Mouse (Mus musculus): Measurements from ENCODE around the gene Irgm1. TPM values are rescaled to one million over a fixed set of nuclear protein-coding genes. Genes with fewer than 3 reads are reported as not detected.
"Not testable (repeated sequence)": the region's sequence is repeated elsewhere in the genome, so short reads cannot be mapped to it uniquely, and the experiment has no call there.

The Irgm1 gene
- polyA plus RNA-seq, 1 experiment from 2014 or later, result 1.1 TPM

DNA sequence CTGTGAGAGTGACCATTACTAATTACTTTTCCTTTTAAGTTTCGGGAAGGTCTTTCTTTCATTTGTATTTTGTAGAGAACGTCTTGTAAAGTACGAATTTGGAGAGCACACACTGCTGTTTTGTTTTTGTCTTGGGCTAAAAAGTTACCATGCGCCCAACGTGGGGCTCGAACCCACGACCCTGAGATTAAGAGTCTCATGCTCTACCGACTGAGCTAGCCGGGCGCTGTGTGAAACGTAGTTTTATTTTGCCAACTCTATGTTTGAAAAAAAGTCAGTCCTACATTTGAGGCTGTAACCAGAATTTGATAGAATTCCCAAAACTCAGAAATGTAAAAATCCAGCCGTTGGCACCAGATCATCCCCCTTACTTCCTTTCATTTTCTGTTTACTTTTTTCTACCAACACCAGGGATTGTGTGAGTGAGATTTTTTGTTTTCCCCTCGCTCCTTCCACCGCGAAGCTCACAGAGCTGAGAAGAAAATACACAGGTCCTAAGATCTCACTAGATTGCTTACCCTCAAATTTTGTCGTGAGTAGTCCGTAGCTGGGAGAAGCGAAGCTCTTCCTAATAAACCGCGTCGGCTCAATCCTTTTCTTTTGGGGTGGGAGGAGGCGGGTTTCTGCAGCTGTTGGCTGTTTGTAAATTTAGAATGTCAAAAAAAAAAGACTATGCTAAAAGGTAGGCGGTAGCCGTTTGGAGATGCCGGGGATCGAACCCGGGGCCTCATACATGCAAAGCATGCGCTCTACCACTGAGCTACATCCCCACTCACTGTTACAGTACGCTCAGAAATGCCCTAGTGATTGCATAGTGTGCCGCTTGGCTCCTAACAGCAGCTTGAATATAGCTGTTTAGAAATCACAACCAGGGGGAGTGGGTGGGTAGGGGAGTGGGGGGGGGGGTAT is 37.5 kb downstream of the Irgm1 start:
- Histone ChIP-seq H3K27ac (replicated peaks; ENCODE audit: low read depth, low read length) (no peak overlapping the region), H3K4me1 (ENCODE audit: control insufficient read depth, insufficient read depth, low read length) (no peaks in the 10 kb centered on the region), H3K4me3 (ENCODE audit: low read depth, low read length) (peak overlapping the region; percentile 55), H3K36me3 (ENCODE audit: control insufficient read depth, insufficient read depth, low read length) (no peaks in the 10 kb centered on the region), H3K9me3 (ENCODE audit: control insufficient read depth, low read length) (no peaks in the 10 kb centered on the region), H3K27me3 (ENCODE audit: control insufficient read depth, insufficient read depth, low read length) (peaks cover 5% of the 10 kb centered on the region), H3K9ac (ENCODE audit: low read length) (no peak overlapping the region), H3K4me2 (ENCODE audit: low read depth, severe bottlenecking) (peak overlapping the region; percentile 54)
- ATAC-seq (ENCODE audit: insufficient number of reproducible peaks, low FRiP score, low TSS enrichment, low read depth) (peak; percentile 87), DNase-seq (ENCODE audit: low spot score) (peak; percentile 97)
- WGBS, result under 1% methylated on average over 30 of the region's 30 CpGs

DNA sequence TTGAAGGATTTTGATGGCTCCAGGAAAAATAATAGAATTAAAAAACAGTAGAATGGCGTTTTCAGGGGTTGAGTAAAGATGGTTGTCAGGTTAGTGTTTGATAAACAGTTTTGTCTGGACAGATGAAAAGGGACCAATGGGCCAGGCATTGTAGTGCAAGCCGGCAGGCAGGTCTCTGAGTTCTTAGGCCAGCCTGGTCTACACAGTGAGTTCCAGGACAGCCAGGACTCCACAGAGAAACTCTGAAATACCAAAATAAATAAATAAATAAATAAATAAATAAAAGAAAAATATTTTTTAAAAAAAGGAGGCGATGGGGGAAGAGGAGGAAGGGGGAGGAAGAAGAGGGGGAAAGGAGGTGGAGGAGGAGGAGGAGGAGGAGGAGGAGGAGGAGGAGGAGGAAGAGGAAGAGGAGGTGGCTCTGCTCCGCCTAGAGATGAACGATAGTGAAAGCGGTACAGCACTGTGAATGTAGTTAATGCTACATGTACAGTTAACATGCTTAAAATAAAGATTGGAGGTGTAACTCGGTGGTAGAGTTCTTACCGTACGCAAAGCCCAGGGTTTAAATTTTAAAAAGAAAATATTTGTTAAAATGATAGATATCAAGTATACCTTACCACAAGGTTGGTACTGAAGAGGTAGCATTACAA is 38.3 kb downstream of the Irgm1 start:
- peaks cover 5% of the 10 kb centered on the region for H3K27me3 ChIP-seq (ENCODE audit: control insufficient read depth, insufficient read depth, low read length)
- H3K9ac ChIP-seq (ENCODE audit: low read length), result no peak overlapping the region
- ATAC-seq (ENCODE audit: insufficient number of reproducible peaks, low FRiP score, low TSS enrichment, low read depth) (no peak), DNase-seq (ENCODE audit: low spot score) (no peak)
- no peaks in the 10 kb centered on the region for H3K4me1 ChIP-seq (ENCODE audit: control insufficient read depth, insufficient read depth, low read length)
- no peaks in the 10 kb centered on the region for H3K36me3 ChIP-seq (ENCODE audit: control insufficient read depth, insufficient read depth, low read length)
- H3K4me3 ChIP-seq (ENCODE audit: low read depth, low read length), result peak overlapping the region; percentile 55; the same call in 1 of the 2 replicates
- no peaks in the 10 kb centered on the region for H3K9me3 ChIP-seq (ENCODE audit: control insufficient read depth, low read length)
- 48% methylated on average over 8 of the region's 9 CpGs for WGBS
- no peak overlapping the region for H3K27ac ChIP-seq (replicated peaks; ENCODE audit: low read depth, low read length)
- peak overlapping the region; percentile 22 for H3K4me2 ChIP-seq (ENCODE audit: low read depth, severe bottlenecking)

DNA sequence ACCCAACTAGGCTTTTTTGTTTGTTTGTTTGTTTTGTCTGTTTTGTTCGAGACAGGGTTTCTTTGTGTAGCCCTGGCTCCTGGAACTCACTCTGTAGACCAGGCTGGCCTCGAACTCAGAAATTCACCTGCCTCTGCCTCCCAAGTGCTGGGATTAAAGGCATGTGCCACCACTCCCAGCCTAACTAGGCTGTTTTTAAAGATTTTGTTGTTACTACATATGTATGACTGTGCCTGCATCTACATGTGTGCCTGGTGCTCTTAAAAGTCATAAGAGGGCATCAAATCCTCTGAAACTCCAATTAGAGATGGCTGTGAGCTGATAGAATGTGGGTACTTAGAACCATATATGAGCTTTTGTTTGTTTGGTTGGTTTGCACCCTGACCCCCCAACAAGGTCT is 40.2 kb downstream of the Irgm1 start:
- Histone ChIP-seq H3K4me1 (ENCODE audit: control insufficient read depth, insufficient read depth, low read length) (no peaks in the 10 kb centered on the region), H3K36me3 (ENCODE audit: control insufficient read depth, insufficient read depth, low read length) (no peaks in the 10 kb centered on the region), H3K27me3 (ENCODE audit: control insufficient read depth, insufficient read depth, low read length) (peaks cover under 1% of the 10 kb centered on the region), H3K9ac (ENCODE audit: low read length) (no peak overlapping the region), H3K9me3 (ENCODE audit: control insufficient read depth, low read length) (no peaks in the 10 kb centered on the region), H3K4me3 (ENCODE audit: low read depth, low read length) (no peak overlapping the region), H3K4me2 (ENCODE audit: low read depth, severe bottlenecking) (no peak overlapping the region), H3K27ac (replicated peaks; ENCODE audit: low read depth, low read length) (no peak overlapping the region)
- ATAC-seq (ENCODE audit: insufficient number of reproducible peaks, low FRiP score, low TSS enrichment, low read depth) (no peak), DNase-seq (ENCODE audit: low spot score) (no peak)
- 81% methylated on average over 2 of the region's 2 CpGs for WGBS

DNA sequence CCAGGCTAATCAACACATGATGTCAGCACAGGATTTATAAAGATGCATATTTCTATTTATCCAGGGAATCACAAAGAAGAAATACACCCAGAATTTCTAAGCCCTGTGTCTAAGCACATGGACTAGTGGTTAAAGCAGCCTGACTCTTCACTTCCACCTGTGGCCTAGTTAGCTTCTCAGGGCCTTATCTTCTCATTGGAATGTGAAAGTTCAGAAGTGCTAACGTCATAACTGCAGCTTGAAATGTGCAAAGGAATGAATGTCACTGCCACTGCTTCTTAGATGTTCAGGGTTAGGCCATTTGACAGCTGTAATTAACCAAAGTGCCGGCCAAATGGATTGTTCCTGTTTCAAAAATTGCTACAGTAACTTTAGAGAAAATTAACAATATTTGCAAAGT is 41.2 kb downstream of the Irgm1 start:
- no peaks in the 10 kb centered on the region for H3K36me3 ChIP-seq (ENCODE audit: control insufficient read depth, insufficient read depth, low read length)
- no peaks in the 10 kb centered on the region for H3K4me1 ChIP-seq (ENCODE audit: control insufficient read depth, insufficient read depth, low read length)
- H3K27me3 ChIP-seq (ENCODE audit: control insufficient read depth, insufficient read depth, low read length), result no peaks in the 10 kb centered on the region
- WGBS, result 68% methylated on average over 2 of the region's 2 CpGs
- no peak for ATAC-seq (ENCODE audit: insufficient number of reproducible peaks, low FRiP score, low TSS enrichment, low read depth)
- no peaks in the 10 kb centered on the region for H3K9me3 ChIP-seq (ENCODE audit: control insufficient read depth, low read length)
- no peak overlapping the region for H3K4me3 ChIP-seq (ENCODE audit: low read depth, low read length)
- no peak overlapping the region for H3K9ac ChIP-seq (ENCODE audit: low read length)
- no peak for DNase-seq (ENCODE audit: low spot score)
- H3K27ac ChIP-seq (replicated peaks; ENCODE audit: low read depth, low read length), result no peak overlapping the region
- no peak overlapping the region for H3K4me2 ChIP-seq (ENCODE audit: low read depth, severe bottlenecking)

DNA sequence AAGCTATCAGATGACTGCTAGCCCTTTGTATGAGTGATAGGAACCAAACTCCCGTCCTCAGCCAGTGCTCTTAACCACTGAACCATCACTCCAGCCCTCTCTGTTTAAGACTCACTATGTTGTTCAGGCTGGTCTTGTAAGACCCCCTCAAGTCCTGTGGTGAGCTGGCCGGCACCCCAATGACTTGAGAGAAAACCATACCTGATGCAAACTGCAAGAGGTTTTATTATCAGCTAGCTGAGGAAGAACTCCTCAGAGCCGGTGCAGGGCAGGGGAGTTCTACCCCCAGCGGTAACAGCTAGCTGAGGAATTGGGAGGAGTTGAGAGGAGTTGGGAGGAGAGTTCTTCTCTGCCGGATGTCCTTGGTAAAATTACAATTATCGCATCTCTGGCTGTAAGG is 43.6 kb downstream of the Irgm1 start:
- Histone ChIP-seq H3K4me1 (ENCODE audit: control insufficient read depth, insufficient read depth, low read length) (no peaks in the 10 kb centered on the region), H3K9ac (ENCODE audit: low read length) (no peak overlapping the region), H3K36me3 (ENCODE audit: control insufficient read depth, insufficient read depth, low read length) (no peaks in the 10 kb centered on the region), H3K27me3 (ENCODE audit: control insufficient read depth, insufficient read depth, low read length) (0 out of 2 replicates have a peak, but pooled peaks cover 4% of the 10 kb centered on the region), H3K4me3 (ENCODE audit: low read depth, low read length) (no peak overlapping the region), H3K4me2 (ENCODE audit: low read depth, severe bottlenecking) (no peak overlapping the region), H3K27ac (replicated peaks; ENCODE audit: low read depth, low read length) (no peak overlapping the region), H3K9me3 (ENCODE audit: control insufficient read depth, low read length) (no peaks in the 10 kb centered on the region)
- DNase-seq (ENCODE audit: low spot score) (no peak), ATAC-seq (ENCODE audit: insufficient number of reproducible peaks, low FRiP score, low TSS enrichment, low read depth) (no peak)
- 81% methylated on average over 6 of the region's 6 CpGs for WGBS

DNA sequence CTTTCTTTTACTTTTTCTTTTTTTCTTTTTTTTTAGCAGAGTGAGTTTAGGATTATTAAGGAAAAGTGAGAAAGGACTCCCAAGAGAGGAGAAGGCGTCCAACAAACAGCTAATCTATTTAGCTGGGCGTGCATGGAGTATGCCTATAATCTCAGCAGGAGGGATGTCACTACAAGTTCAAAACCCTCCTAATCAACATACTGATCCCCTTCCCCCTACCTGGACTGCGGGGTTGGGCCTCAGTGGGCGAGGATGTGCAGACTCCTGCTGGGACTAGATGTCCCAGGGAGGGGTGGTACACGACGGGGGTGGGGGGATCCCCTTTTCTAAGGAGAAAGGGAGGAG is 44.8 kb downstream of the Irgm1 start:
- DNase-seq (ENCODE audit: low spot score) (peak; percentile 40), ATAC-seq (ENCODE audit: insufficient number of reproducible peaks, low FRiP score, low TSS enrichment, low read depth) (no peak)
- Histone ChIP-seq H3K36me3 (ENCODE audit: control insufficient read depth, insufficient read depth, low read length) (no peaks in the 10 kb centered on the region), H3K27ac (replicated peaks; ENCODE audit: low read depth, low read length) (no peak overlapping the region), H3K27me3 (ENCODE audit: control insufficient read depth, insufficient read depth, low read length) (0 out of 2 replicates have a peak, but pooled peaks cover 4% of the 10 kb centered on the region), H3K4me2 (ENCODE audit: low read depth, severe bottlenecking) (peak overlapping the region; percentile 46), H3K4me1 (ENCODE audit: control insufficient read depth, insufficient read depth, low read length) (no peaks in the 10 kb centered on the region), H3K9me3 (ENCODE audit: control insufficient read depth, low read length) (no peaks in the 10 kb centered on the region), H3K4me3 (ENCODE audit: low read depth, low read length) (peak overlapping the region; percentile 38), H3K9ac (ENCODE audit: low read length) (peak overlapping the region; percentile 37)
- WGBS, result 0% methylated on average over 6 of the region's 6 CpGs

GRCm38 (mm10) chr11:48825979-48826751 is 45.3 kb downstream of the Irgm1 start, which contains the start of the genes Trim7 and Gm12184:
Gene Trim7 (plus strand): TSS chr11:48826140.
Gene Gm12184 (minus strand): TSS chr11:48826655.
- WGBS, result under 1% methylated on average over 49 of the region's 92 CpGs
- not testable (repeated sequence) for H3K36me3 ChIP-seq (ENCODE audit: control insufficient read depth, insufficient read depth, low read length); DNase-seq (ENCODE audit: low spot score); H3K27me3 ChIP-seq (ENCODE audit: control insufficient read depth, insufficient read depth, low read length); H3K4me1 ChIP-seq (ENCODE audit: control insufficient read depth, insufficient read depth, low read length); H3K9me3 ChIP-seq (ENCODE audit: control insufficient read depth, low read length); H3K27ac ChIP-seq (replicated peaks; ENCODE audit: low read depth, low read length)
- ATAC-seq (ENCODE audit: insufficient number of reproducible peaks, low FRiP score, low TSS enrichment, low read depth), result peak; percentile 64
- H3K4me2 ChIP-seq (ENCODE audit: low read depth, severe bottlenecking), result peak within 1 kb of the TSS; percentile 46
- H3K9ac ChIP-seq (ENCODE audit: low read length), result peak within 1 kb of the TSS; percentile 37
- H3K4me3 ChIP-seq (ENCODE audit: low read depth, low read length), result peak within 1 kb of the TSS; percentile 38

GRCm38 (mm10) chr11:48824311-48824830 is 47.1 kb downstream of the Irgm1 start:
- H3K4me2 ChIP-seq (ENCODE audit: low read depth, severe bottlenecking), result peak overlapping the region; percentile 42
- no peak overlapping the region for H3K27ac ChIP-seq (replicated peaks; ENCODE audit: low read depth, low read length)
- 3% methylated on average over 22 of the region's 22 CpGs for WGBS
- H3K4me1 ChIP-seq (ENCODE audit: control insufficient read depth, insufficient read depth, low read length), result no peaks in the 10 kb centered on the region
- H3K27me3 ChIP-seq (ENCODE audit: control insufficient read depth, insufficient read depth, low read length), result 0 out of 2 replicates have a peak, but pooled peaks cover 4% of the 10 kb centered on the region
- DNase-seq (ENCODE audit: low spot score) (peak; percentile 36), ATAC-seq (ENCODE audit: insufficient number of reproducible peaks, low FRiP score, low TSS enrichment, low read depth) (no peak)
- H3K9me3 ChIP-seq (ENCODE audit: control insufficient read depth, low read length), result no peaks in the 10 kb centered on the region
- H3K36me3 ChIP-seq (ENCODE audit: control insufficient read depth, insufficient read depth, low read length), result no peaks in the 10 kb centered on the region
- H3K4me3 ChIP-seq (ENCODE audit: low read depth, low read length), result peak overlapping the region; percentile 27
- no peak overlapping the region for H3K9ac ChIP-seq (ENCODE audit: low read length)
